Mouse (Mus musculus): Measurements from ENCODE around the gene Kcnj15.

DNA sequence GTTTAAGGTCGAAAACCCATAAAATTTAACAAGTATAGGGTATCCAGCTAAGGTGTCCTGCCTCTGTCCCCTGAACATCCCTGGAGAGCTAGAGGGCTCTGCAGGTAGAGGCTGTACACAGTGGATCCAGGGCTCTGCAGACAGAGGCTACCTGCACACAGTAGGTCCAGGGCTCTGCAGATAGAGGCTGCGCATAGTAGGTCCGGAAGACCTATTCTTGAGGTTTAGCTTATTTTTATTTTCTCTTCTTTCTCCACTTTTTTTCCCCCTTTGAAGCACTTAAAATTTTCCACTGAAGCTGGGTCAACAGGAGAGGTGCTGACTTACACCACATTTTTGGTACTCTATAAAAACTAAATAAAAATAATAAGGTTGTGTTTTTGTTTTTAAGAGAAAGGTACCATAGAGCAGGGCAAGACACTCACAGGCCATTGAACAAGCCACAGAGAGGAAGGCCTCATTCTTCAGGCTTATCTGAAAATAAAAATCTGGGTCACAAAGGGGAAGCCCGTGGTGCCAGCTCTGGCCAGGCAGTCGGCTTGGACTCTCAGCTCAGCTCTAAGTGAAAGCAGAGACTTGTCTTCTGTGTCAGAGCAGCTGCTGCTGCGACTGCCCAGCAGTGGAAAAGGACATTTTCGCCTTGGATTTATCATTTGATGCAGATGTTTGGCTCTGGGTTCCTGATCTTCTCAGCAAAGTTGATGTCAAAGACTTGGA, 18.0 kb upstream of the Kcnj15 start:
- no peak for TF ChIP-seq CTCF (IDR thresholded peaks at IDR 0.05; ENCODE audit: borderline replicate concordance, insufficient read depth, low read depth, low read length)
- TF ChIP-seq POLR2A (IDR thresholded peaks at IDR 0.05; ENCODE audit: borderline replicate concordance, insufficient read depth, low read length) = no peak

All from cerebellum, adult 2 months (tissue).